7 mouse cellular contexts compared by ENCODE assay signal in the genomic region with DNA sequence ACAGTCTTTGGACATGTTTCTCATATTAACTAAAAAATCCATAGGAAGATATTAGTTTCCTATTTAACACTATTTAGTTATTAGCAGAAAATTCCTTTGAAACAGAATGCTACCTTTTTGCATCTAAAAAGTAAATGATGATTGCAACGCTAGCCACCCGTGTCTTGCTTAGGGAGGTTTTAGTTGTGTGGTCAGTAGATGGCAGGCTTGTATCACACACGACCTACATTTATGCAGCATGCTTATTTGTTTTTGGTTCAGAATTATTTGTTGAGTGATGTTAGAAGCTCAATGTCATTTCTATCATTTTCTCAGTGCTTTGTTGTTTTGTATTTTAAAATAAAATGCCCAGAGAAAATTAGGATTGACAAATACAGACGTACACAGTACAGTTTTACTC.
DNase-seq lines count a peak whose midpoint lies in the region; ATAC-seq and TF ChIP-seq lines count a peak whose summit lies in the region.

No protein-coding gene starts in this region.

- peak; percentile 41 for TF ChIP-seq CTCF in kidney, adult 2 months (conservative IDR thresholded peaks at IDR 0.05; ENCODE audit: insufficient read depth, insufficient read length, low read depth, low read length)
- TF ChIP-seq CTCF in hindbrain, postnatal 0 days (IDR thresholded peaks at IDR 0.05; ENCODE audit: low read depth): peak; percentile 76

- H3K4me3 ChIP-seq in kidney, adult 2 months (ENCODE audit: insufficient read depth, low read depth, low read length): no peak overlapping the region
- H3K4me3 ChIP-seq in kidney, embryonic 14.5 days (ENCODE audit: low read length): no peak overlapping the region
- H3K4me3 ChIP-seq in hindbrain, postnatal 0 days (ENCODE audit: low read length): no peak overlapping the region
- no peak overlapping the region for H3K4me3 ChIP-seq in heart, embryonic 12.5 days

- H3K9ac ChIP-seq in kidney, embryonic 14.5 days (ENCODE audit: low read depth, low read length): no peak overlapping the region
- no peak overlapping the region for H3K9ac ChIP-seq in hindbrain, postnatal 0 days (replicated peaks; ENCODE audit: low read length)
- no peak overlapping the region for H3K9ac ChIP-seq in heart, embryonic 12.5 days

- no peaks in the 10 kb centered on the region for H3K4me1 ChIP-seq in kidney, adult 2 months (ENCODE audit: control insufficient read depth, insufficient read depth, low read length)
- no peaks in the 10 kb centered on the region for H3K4me1 ChIP-seq in kidney, embryonic 14.5 days (ENCODE audit: control insufficient read depth, insufficient read depth, low read length)
- no peaks in the 10 kb centered on the region for H3K4me1 ChIP-seq in hindbrain, postnatal 0 days (ENCODE audit: insufficient read depth, low read length)
- H3K4me1 ChIP-seq in heart, embryonic 12.5 days (replicated peaks): no peaks in the 10 kb centered on the region

- no peak for DNase-seq in kidney, adult 2 months
- DNase-seq in A20 (ENCODE audit: low read depth, low spot score) (peak; percentile 78), NIH3T3 (ENCODE audit: low read depth) (peak; percentile 6)
- DNase-seq in hindbrain, postnatal 0 days (ENCODE audit: low spot score): peak; percentile 74

- no peak for TF ChIP-seq POLR2A in kidney, adult 2 months (IDR thresholded peaks at IDR 0.05; ENCODE audit: low read depth, low read length)

- no peak overlapping the region for H3K4me2 ChIP-seq in kidney, embryonic 14.5 days (replicated peaks; ENCODE audit: low read depth, low read length)
- no peak overlapping the region for H3K4me2 ChIP-seq in hindbrain, postnatal 0 days (ENCODE audit: low read depth, low read length)
- no peak overlapping the region for H3K4me2 ChIP-seq in heart, embryonic 12.5 days

- no peaks in the 10 kb centered on the region for H3K9me3 ChIP-seq in kidney, embryonic 14.5 days (ENCODE audit: control insufficient read depth, low read length)
- H3K9me3 ChIP-seq in hindbrain, postnatal 0 days (ENCODE audit: low read length): no peaks in the 10 kb centered on the region
- no peaks in the 10 kb centered on the region for H3K9me3 ChIP-seq in heart, embryonic 12.5 days (replicated peaks)

- no peak for ATAC-seq in kidney, embryonic 14.5 days (ENCODE audit: low FRiP score, low TSS enrichment)
- ATAC-seq in hindbrain, postnatal 0 days: no peak
- no peak for ATAC-seq in monocyte, adult 5-6 weeks (replicated peaks; ENCODE audit: insufficient number of reproducible peaks, low FRiP score, low TSS enrichment, poor library complexity, severe bottlenecking)
- ATAC-seq in heart, embryonic 12.5 days (ENCODE audit: insufficient number of reproducible peaks, low FRiP score): no peak

- no peaks in the 10 kb centered on the region for H3K27me3 ChIP-seq in kidney, adult 2 months (replicated peaks; ENCODE audit: control insufficient read depth, insufficient read depth, low read length)
- no peaks in the 10 kb centered on the region for H3K27me3 ChIP-seq in kidney, embryonic 14.5 days (ENCODE audit: control insufficient read depth, insufficient read depth, low read length)
- no peaks in the 10 kb centered on the region for H3K27me3 ChIP-seq in hindbrain, postnatal 0 days (ENCODE audit: insufficient read depth, low read length)
- no peaks in the 10 kb centered on the region for H3K27me3 ChIP-seq in heart, embryonic 12.5 days (replicated peaks)

- WGBS in kidney, adult 2 months: 37% methylated on average over 4 of the region's 4 CpGs
- WGBS in kidney, embryonic 14.5 days: 44% methylated on average over 4 of the region's 4 CpGs
- WGBS in hindbrain, postnatal 0 days: 39% methylated on average over 4 of the region's 4 CpGs
- WGBS in heart, embryonic 12.5 days: 46% methylated on average over 4 of the region's 4 CpGs

- H3K36me3 ChIP-seq in kidney, adult 2 months (ENCODE audit: control insufficient read depth, insufficient read depth, low read length): no peaks in the 10 kb centered on the region
- no peaks in the 10 kb centered on the region for H3K36me3 ChIP-seq in kidney, embryonic 14.5 days (ENCODE audit: control insufficient read depth, insufficient read depth, low read length)
- H3K36me3 ChIP-seq in hindbrain, postnatal 0 days (ENCODE audit: insufficient read depth, low read length): no peaks in the 10 kb centered on the region
- no peaks in the 10 kb centered on the region for H3K36me3 ChIP-seq in heart, embryonic 12.5 days

- H3K27ac ChIP-seq in kidney, adult 2 months (ENCODE audit: insufficient read depth, low read depth, low read length): no peak overlapping the region
- H3K27ac ChIP-seq in kidney, embryonic 14.5 days (ENCODE audit: low read depth, low read length): no peak overlapping the region
- H3K27ac ChIP-seq in hindbrain, postnatal 0 days: no peak overlapping the region
- no peak overlapping the region for H3K27ac ChIP-seq in heart, embryonic 12.5 days (ENCODE audit: poor library complexity, severe bottlenecking)
